Mouse (Mus musculus) spleen, postnatal 10 days (tissue): ENCODE data around the gene Tmed2.
"Not testable (repeated sequence)": the region's sequence is repeated elsewhere in the genome, so short reads cannot be mapped to it uniquely, and the experiment has no call there.

ENCODE experiments used
- DNase-seq, 2 experiments: peaks; one replicate each; pipeline ENCODE4 v3.0.0; 2021 to 2022; ENCODE audit warnings: low spot score in 2 of 2

The Tmed2 gene

GRCm38 (mm10) chr5:124575467-124575866, 35.0 kb downstream of the Tmed2 start:
- DNase-seq = no peak

- DNase-seq = peak; percentile 87 to 96
These were observed 38.3 kb downstream of the Tmed2 start, which contains the start of the genes Eif2b1 and Gtf2h3 for GRCm38 (mm10) chr5:124578633-124579317. Gene Eif2b1 (minus strand): TSS chr5:124579131. Gene Gtf2h3 (plus strand): TSS chr5:124579140.

GRCm38 (mm10) chr5:124582515-124582914, 42.0 kb downstream of the Tmed2 start:
- peak in 1 of 2 experiments; percentile 23 for DNase-seq

- DNase-seq = no peak
These were observed 52.3 kb downstream of the Tmed2 start for GRCm38 (mm10) chr5:124592768-124593167.

- peak; percentile 31 to 84 for DNase-seq
These were observed 58.0 kb downstream of the Tmed2 start for GRCm38 (mm10) chr5:124598224-124599174.

- DNase-seq = not testable (repeated sequence)
These were observed 59.2 kb downstream of the Tmed2 start for GRCm38 (mm10) chr5:124599726-124600125.
